8 mouse cellular contexts compared by ENCODE assay signal in genomic region chr5:137289591-137290365, GRCm38 (mm10). TPM values are rescaled to one million over a fixed set of nuclear protein-coding genes. Genes with fewer than 3 reads are reported as not detected.
A peak's percentile ranks its signal among the peaks of the same experiment; 100 is the strongest.
DNase-seq lines count a peak whose midpoint lies in the region; ATAC-seq lines count a peak whose summit lies in the region.

No protein-coding gene starts in this region.

- H3K27ac ChIP-seq in heart, embryonic 14.5 days (replicated peaks in 1 of 2; ENCODE audit: control insufficient read depth in 1 of 2, insufficient read depth in 1 of 2, low read depth in 2 of 2, low read length in 2 of 2), result no peak overlapping the region
- no peak overlapping the region for H3K27ac ChIP-seq in intestine, embryonic 16.5 days (ENCODE audit: low read length)
- H3K27ac ChIP-seq in neural tube, embryonic 12.5 days, result no peak overlapping the region

- peaks cover 45% of the 10 kb centered on the region for H3K27me3 ChIP-seq in heart, embryonic 14.5 days (ENCODE audit: control insufficient read depth, insufficient read depth, low read length)
- H3K27me3 ChIP-seq in intestine, embryonic 16.5 days (replicated peaks; ENCODE audit: control insufficient read depth, insufficient read depth, low read length), result peaks cover 29% of the 10 kb centered on the region
- peaks cover 52% of the 10 kb centered on the region for H3K27me3 ChIP-seq in neural tube, embryonic 12.5 days (replicated peaks)

- H3K4me3 ChIP-seq in heart, embryonic 14.5 days (ENCODE audit: control insufficient read depth in 1 of 2, insufficient read depth in 1 of 2, low read depth in 1 of 2, low read length in 2 of 2), result peak overlapping the region in 1 of 2 experiments; percentile 41; a peak in 1 of 4 replicates
- peak overlapping the region; percentile 36; the same call in 1 of the 2 replicates for H3K4me3 ChIP-seq in intestine, embryonic 16.5 days (ENCODE audit: low read length)
- peak overlapping the region; percentile 44 for H3K4me3 ChIP-seq in neural tube, embryonic 12.5 days

- no peaks in the 10 kb centered on the region for H3K9me3 ChIP-seq in heart, embryonic 14.5 days (ENCODE audit: control insufficient read depth, low read length)
- H3K9me3 ChIP-seq in intestine, embryonic 16.5 days (ENCODE audit: control insufficient read depth, low read length), result no peaks in the 10 kb centered on the region
- no peaks in the 10 kb centered on the region for H3K9me3 ChIP-seq in neural tube, embryonic 12.5 days

- H3K9ac ChIP-seq in heart, embryonic 14.5 days (ENCODE audit: low read length), result peak overlapping the region; percentile 62; the same call in 1 of the 2 replicates
- peak overlapping the region; percentile 33; the same call in 1 of the 2 replicates for H3K9ac ChIP-seq in intestine, embryonic 16.5 days (ENCODE audit: low read depth, low read length)
- H3K9ac ChIP-seq in neural tube, embryonic 12.5 days, result 0 out of 2 replicates have a peak overlapping the region, but pooled peaks have one; percentile 5

- no peaks in the 10 kb centered on the region for H3K36me3 ChIP-seq in heart, embryonic 14.5 days (ENCODE audit: control insufficient read depth, insufficient read depth, low read length)
- H3K36me3 ChIP-seq in intestine, embryonic 16.5 days (ENCODE audit: control insufficient read depth, insufficient read depth, low read length), result no peaks in the 10 kb centered on the region
- H3K36me3 ChIP-seq in neural tube, embryonic 12.5 days, result no peaks in the 10 kb centered on the region

- DNase-seq in heart, postnatal 10 days, result no peak
- DNase-seq in cerebellum, adult 9-11 months, result peak; percentile 67
- DNase-seq in adrenal gland, postnatal 14 days, result no peak
- DNase-seq in right cerebral cortex, postnatal 14 days, result no peak

- no peak for ATAC-seq in heart, embryonic 14.5 days (ENCODE audit: insufficient number of reproducible peaks, insufficient read depth, low FRiP score, low read depth)
- ATAC-seq in intestine, embryonic 16.5 days, result 0 out of 2 replicates have a peak, but pooled peaks have one; percentile 1
- no peak for ATAC-seq in neural tube, embryonic 12.5 days (ENCODE audit: low FRiP score, low read depth)
- ATAC-seq in frontal cortex, adult (ENCODE audit: low TSS enrichment), result no peak

- peaks cover 13 to 39% of the 10 kb centered on the region in 2 experiments for H3K4me1 ChIP-seq in heart, embryonic 14.5 days (ENCODE audit: control insufficient read depth in 2 of 2, insufficient read depth in 2 of 2, low read length in 2 of 2)
- H3K4me1 ChIP-seq in intestine, embryonic 16.5 days (ENCODE audit: control insufficient read depth, insufficient read depth, low read length), result peaks cover 45% of the 10 kb centered on the region
- H3K4me1 ChIP-seq in neural tube, embryonic 12.5 days, result peaks cover 42% of the 10 kb centered on the region

- peak overlapping the region; percentile 90 for H3K4me2 ChIP-seq in heart, embryonic 14.5 days (ENCODE audit: low read length)
- peak overlapping the region; percentile 79; the same call in 1 of the 2 replicates for H3K4me2 ChIP-seq in intestine, embryonic 16.5 days (ENCODE audit: low read depth, low read length)
- H3K4me2 ChIP-seq in neural tube, embryonic 12.5 days (replicated peaks), result peak overlapping the region; percentile 95

- WGBS in heart, embryonic 14.5 days, result 43% methylated on average over 13 of the region's 13 CpGs
- 50% methylated on average over 13 of the region's 13 CpGs for WGBS in intestine, embryonic 16.5 days
- 55% methylated on average over 13 of the region's 13 CpGs for WGBS in neural tube, embryonic 12.5 days

- intact Hi-C loops in heart, postnatal 10 days (cut with DNase I), result loop anchor here (5.0 kb wide), 1 partner anchor 213 kb away; the partner anchor contains the start of gene Pop7

RNA-seq across cellular contexts. Expression of gene Ache, which starts 2.5 kb away (rescaled TPM):
- 11.2 and 12.5 TPM in 2 replicates for polyA plus RNA-seq in heart, embryonic 14.5 days (2014; fragmentation: Nextera tagmentation; extraction: Ambion mirVana)
- 1 to 10 TPM; 4.6 to 4.8 TPM for total RNA-seq in heart, postnatal 10 days (2021)
- polyA plus RNA-seq in intestine, embryonic 16.5 days (2015; fragmentation: Nextera tagmentation; extraction: Ambion mirVana), result 9.0 and 9.3 TPM in 2 replicates
- 20.6 and 23.5 TPM in 2 replicates for polyA plus RNA-seq in neural tube, embryonic 12.5 days (2016; fragmentation: Nextera tagmentation; extraction: Ambion mirVana)
- total RNA-seq in adrenal gland, postnatal 14 days (2021), result 10.3 and 17.4 TPM in 2 replicates

RNA-seq across cellular contexts. Expression of gene Ufsp1, which starts 4.7 kb away (rescaled TPM):
- polyA plus RNA-seq in heart, embryonic 14.5 days (2014; fragmentation: Nextera tagmentation; extraction: Ambion mirVana), result 7.1 and 7.4 TPM in 2 replicates
- total RNA-seq in heart, postnatal 10 days (2021), result 1 to 10 TPM; 8.8 to 10.0 TPM
- polyA plus RNA-seq in intestine, embryonic 16.5 days (2015; fragmentation: Nextera tagmentation; extraction: Ambion mirVana), result 9.5 and 10.7 TPM in 2 replicates
- polyA plus RNA-seq in neural tube, embryonic 12.5 days (2016; fragmentation: Nextera tagmentation; extraction: Ambion mirVana), result 11.4 and 11.6 TPM in 2 replicates
- total RNA-seq in adrenal gland, postnatal 14 days (2021), result 8.0 and 11.9 TPM in 2 replicates

RNA-seq across cellular contexts. Expression of gene Srrt, which starts 17.7 kb away (rescaled TPM):
- 58.6 and 69.9 TPM in 2 replicates for polyA plus RNA-seq in heart, embryonic 14.5 days (2014; fragmentation: Nextera tagmentation; extraction: Ambion mirVana)
- 10 to 100 TPM; 91.0 to 91.9 TPM for total RNA-seq in heart, postnatal 10 days (2021)
- polyA plus RNA-seq in intestine, embryonic 16.5 days (2015; fragmentation: Nextera tagmentation; extraction: Ambion mirVana), result 106 and 113 TPM in 2 replicates
- polyA plus RNA-seq in neural tube, embryonic 12.5 days (2016; fragmentation: Nextera tagmentation; extraction: Ambion mirVana), result 155 and 167 TPM in 2 replicates
- total RNA-seq in adrenal gland, postnatal 14 days (2021), result 139 and 168 TPM in 2 replicates

RNA-seq across cellular contexts. Expression of gene Trip6, which starts 24.4 kb away (rescaled TPM):
- 32.3 and 38.9 TPM in 2 replicates for polyA plus RNA-seq in heart, embryonic 14.5 days (2014; fragmentation: Nextera tagmentation; extraction: Ambion mirVana)
- total RNA-seq in heart, postnatal 10 days (2021), result 10 to 100 TPM; 22.5 to 23.3 TPM
- 61.2 and 68.0 TPM in 2 replicates for polyA plus RNA-seq in intestine, embryonic 16.5 days (2015; fragmentation: Nextera tagmentation; extraction: Ambion mirVana)
- 31.7 and 36.2 TPM in 2 replicates for polyA plus RNA-seq in neural tube, embryonic 12.5 days (2016; fragmentation: Nextera tagmentation; extraction: Ambion mirVana)
- 29.2 and 34.7 TPM in 2 replicates for total RNA-seq in adrenal gland, postnatal 14 days (2021)

RNA-seq across cellular contexts. Expression of gene Slc12a9, which starts 43.6 kb away (rescaled TPM):
- polyA plus RNA-seq in heart, embryonic 14.5 days (2014; fragmentation: Nextera tagmentation; extraction: Ambion mirVana), result 5.3 and 5.7 TPM in 2 replicates
- total RNA-seq in heart, postnatal 10 days (2021), result 1 to 10 TPM; 4.4 to 5.4 TPM
- 14.7 and 15.7 TPM in 2 replicates for polyA plus RNA-seq in intestine, embryonic 16.5 days (2015; fragmentation: Nextera tagmentation; extraction: Ambion mirVana)
- polyA plus RNA-seq in neural tube, embryonic 12.5 days (2016; fragmentation: Nextera tagmentation; extraction: Ambion mirVana), result 24.4 and 25.1 TPM in 2 replicates
- 9.4 and 13.0 TPM in 2 replicates for total RNA-seq in adrenal gland, postnatal 14 days (2021)

Comparison
In these comparisons a context has a peak if more than half of its experiments do, and no peak if none do; other contexts are left out.
1. H3K9ac ChIP-seq: peak in every context shown above with its lines; median percentile 62 in heart, embryonic 14.5 days; 33 in intestine, embryonic 16.5 days; 5 in neural tube, embryonic 12.5 days.